Mouse (Mus musculus): Measurements from ENCODE around the gene Rnf168. TPM values are rescaled to one million over a fixed set of nuclear protein-coding genes. Genes with fewer than 3 reads are reported as not detected.

Rnf168 gene
- polyA plus RNA-seq, 1 experiment from 2014 or later = 41.8 TPM

MicroRNAs encoded within 50 kb of the gene (microRNA counts, 519-probe panel; counts per million panel counts)
- 460 counts per million, percentile 65 among the panel's probes with 10 or more counts for microRNA mmu-miR-1946a

Small RNA genes lying within 50 kb of the gene (microRNA-seq; reads per million reads assigned to microRNA genes)
- not detected for gene Mir1946a

Other genes with a start within 250 kb of the Rnf168 start
- gene Pak2, start 198.1 kb upstream of the Rnf168 start, polyA plus RNA-seq (2016; fragmentation: Nextera tagmentation; extraction: Ambion mirVana) = 39.1 and 39.2 TPM in 2 replicates
- gene Pigx, start 177.7 kb upstream of the Rnf168 start, polyA plus RNA-seq (2016; fragmentation: Nextera tagmentation; extraction: Ambion mirVana) = 138 and 141 TPM in 2 replicates
- gene Cep19, start 177.7 kb upstream of the Rnf168 start, polyA plus RNA-seq (2016; fragmentation: Nextera tagmentation; extraction: Ambion mirVana) = 29.7 and 32.7 TPM in 2 replicates
- gene Nrros, start 111.9 kb upstream of the Rnf168 start, polyA plus RNA-seq (2016; fragmentation: Nextera tagmentation; extraction: Ambion mirVana) = 9.9 and 11.1 TPM in 2 replicates
- 0.22 and 0.31 TPM in 2 replicates for gene Bex6, start 97.6 kb upstream of the Rnf168 start, polyA plus RNA-seq (2016; fragmentation: Nextera tagmentation; extraction: Ambion mirVana)
- 22.3 and 24.8 TPM in 2 replicates for gene Fbxo45, start 30.3 kb upstream of the Rnf168 start, polyA plus RNA-seq (2016; fragmentation: Nextera tagmentation; extraction: Ambion mirVana)
- 16.6 and 18.0 TPM in 2 replicates for gene Wdr53, start 30.2 kb upstream of the Rnf168 start, polyA plus RNA-seq (2016; fragmentation: Nextera tagmentation; extraction: Ambion mirVana)
- gene Smco1, start 6.0 kb upstream of the Rnf168 start, polyA plus RNA-seq (2016; fragmentation: Nextera tagmentation; extraction: Ambion mirVana) = 0.15 TPM in 1 of 2 replicates, not detected in the other
- gene Ubxn7, start 54.8 kb downstream of the Rnf168 start, polyA plus RNA-seq (2016; fragmentation: Nextera tagmentation; extraction: Ambion mirVana) = 31.9 and 33.2 TPM in 2 replicates
- not detected in 2 replicates for gene Tm4sf19, start 123.0 kb downstream of the Rnf168 start, polyA plus RNA-seq (2016; fragmentation: Nextera tagmentation; extraction: Ambion mirVana)
- 25.6 and 28.7 TPM in 2 replicates for gene Tctex1d2, start 142.2 kb downstream of the Rnf168 start, polyA plus RNA-seq (2016; fragmentation: Nextera tagmentation; extraction: Ambion mirVana)
- gene Pcyt1a, start 153.5 kb downstream of the Rnf168 start, polyA plus RNA-seq (2016; fragmentation: Nextera tagmentation; extraction: Ambion mirVana) = 34.2 and 35.4 TPM in 2 replicates
- 0.09 and 0.33 TPM in 2 replicates for gene Slc51a, start 210.4 kb downstream of the Rnf168 start, polyA plus RNA-seq (2016; fragmentation: Nextera tagmentation; extraction: Ambion mirVana)
- gene Zdhhc19, start 218.8 kb downstream of the Rnf168 start, polyA plus RNA-seq (2016; fragmentation: Nextera tagmentation; extraction: Ambion mirVana) = not detected in 2 replicates

Measured in embryonic facial prominence, embryonic 12.5 days (tissue).